Mouse (Mus musculus) liver, embryonic 16.5 days (tissue): ENCODE data around the gene Ostm1. TPM values are rescaled to one million over a fixed set of nuclear protein-coding genes. Genes with fewer than 3 reads are reported as not detected.

ENCODE experiments used
- ATAC-seq: fragments of 200-750 bp; cut with Nextera tagmentation; 2 replicates; pipeline ENCODE4 v1.8.0; 2017; ENCODE audit warnings: low read depth, mild to moderate bottlenecking, moderate number of reproducible peaks, moderate library complexity
- H3K27ac ChIP-seq: fragments of 300-500 bp; sonication (generic); 2 replicates; pipeline ENCODE4 v1.5.1; 2014; ENCODE audit warnings: mild to moderate bottlenecking, low read length
- H3K27me3 ChIP-seq: fragments of 300-500 bp; sonication (generic); 2 replicates; pipeline ENCODE4 v1.6.1; 2014; ENCODE audit warnings: low read depth, low read length, mixed read lengths; ENCODE audit not compliant: control insufficient read depth, insufficient read depth
- H3K36me3 ChIP-seq: fragments of 300-500 bp; sonication (generic); 2 replicates; pipeline ENCODE4 v1.6.1; 2014; ENCODE audit warnings: mild to moderate bottlenecking; ENCODE audit not compliant: control insufficient read depth, insufficient read depth
- H3K4me1 ChIP-seq: fragments of 300-500 bp; sonication (generic); 2 replicates; pipeline ENCODE4 v1.6.1; 2014; ENCODE audit warnings: low read depth, low read length, mixed read lengths; ENCODE audit not compliant: control insufficient read depth
- H3K4me2 ChIP-seq: fragments of 300-500 bp; sonication (generic); 2 replicates; pipeline ENCODE4 v1.6.1; 2014; ENCODE audit warnings: low read depth, low read length, mixed read lengths
- H3K4me3 ChIP-seq: fragments of 300-500 bp; sonication (generic); 2 replicates; pipeline ENCODE4 v1.5.1; 2014; ENCODE audit warnings: low read depth, mild to moderate bottlenecking, low read length
- H3K9ac ChIP-seq: fragments of 300-500 bp; sonication (generic); 2 replicates; pipeline ENCODE4 v1.6.1; 2014; ENCODE audit warnings: low read depth, low read length
- H3K9me3 ChIP-seq: fragments of 300-500 bp; sonication (generic); replicated peaks from 2 replicates; pipeline ENCODE4 v1.6.1; 2016; ENCODE audit warnings: low read length; ENCODE audit not compliant: control insufficient read depth
- WGBS: fragments of 180-500 bp; shearing (Covaris S2); extraction: QIAGEN DNeasy Blood & Tissue Kit; methylation state at CpG from one replicate; pipeline ENCODE4 v1.1.7; 2014; ENCODE audit not compliant: insufficient replicate concordance; 5-methylcytosine and 5-hydroxymethylcytosine counted together
- polyA plus RNA-seq: library from polyadenylated mRNA; unstranded; fragments of >200 nt; fragmentation: Nextera tagmentation; extraction: Ambion mirVana; gene quantifications from 2 replicates; pipeline ENCODE4 v1.2.1, GENCODE M21; 2015

Ostm1 gene
- polyA plus RNA-seq, 1 experiment from 2014 or later, result 10.5 TPM

DNA sequence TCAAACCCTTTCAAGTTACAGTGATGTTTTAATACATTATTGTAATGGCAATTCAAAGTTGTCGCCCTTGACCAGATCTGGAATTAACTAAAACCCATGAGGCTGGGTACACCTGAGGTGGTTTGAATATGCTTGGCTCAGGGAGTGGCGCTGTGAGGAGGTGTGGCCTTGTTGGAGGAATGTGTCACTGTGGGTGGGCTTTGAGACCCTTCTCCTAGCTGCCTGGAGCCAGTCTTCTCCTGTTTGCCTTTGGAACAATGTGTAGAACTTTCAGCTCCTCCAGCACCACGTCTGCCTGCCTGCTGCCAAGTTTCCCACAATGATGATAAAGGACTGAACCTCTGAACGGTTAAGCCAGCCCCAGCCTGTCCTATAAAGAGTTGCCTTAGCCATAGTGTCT lies 62.7 kb downstream of the Ostm1 start:
- H3K4me1 ChIP-seq, result no peaks in the 10 kb centered on the region
- H3K36me3 ChIP-seq, result no peaks in the 10 kb centered on the region
- no peak overlapping the region for H3K4me3 ChIP-seq
- WGBS, result 58% methylated on average over 4 of the region's 4 CpGs
- no peak overlapping the region for H3K4me2 ChIP-seq
- no peak for ATAC-seq
- H3K27me3 ChIP-seq, result no peaks in the 10 kb centered on the region; the same call in 1 of the 2 replicates
- no peak overlapping the region for H3K9ac ChIP-seq
- no peaks in the 10 kb centered on the region for H3K9me3 ChIP-seq
- H3K27ac ChIP-seq, result no peak overlapping the region

DNA sequence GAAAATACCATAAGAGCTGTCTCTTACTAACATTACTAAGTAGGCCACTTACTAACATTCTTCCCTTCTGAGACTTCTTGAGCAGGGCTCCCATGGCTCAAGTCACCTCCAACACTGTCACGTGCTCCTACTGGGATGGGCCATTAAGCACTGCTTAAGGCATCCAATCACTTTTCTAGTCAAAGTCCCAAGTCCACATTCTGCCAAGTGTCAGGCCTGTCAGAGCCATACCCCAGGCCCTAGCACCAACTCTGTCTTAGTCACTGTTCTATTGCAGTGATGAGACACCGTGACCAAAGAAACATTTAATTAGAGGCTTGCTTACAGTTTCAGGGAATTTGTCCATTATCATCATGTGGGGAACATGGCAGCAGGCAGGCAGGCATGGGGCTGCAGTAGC lies 78.3 kb downstream of the Ostm1 start:
- WGBS, result 61% methylated on average over 2 of the region's 2 CpGs
- H3K4me3 ChIP-seq, result no peak overlapping the region

GRCm38 (mm10) chr10:42669970-42670369 lies 86.3 kb downstream of the Ostm1 start:
- Histone ChIP-seq H3K9me3 (no peaks in the 10 kb centered on the region), H3K9ac (no peak overlapping the region), H3K36me3 (no peaks in the 10 kb centered on the region), H3K4me1 (no peaks in the 10 kb centered on the region), H3K4me2 (no peak overlapping the region), H3K27ac (no peak overlapping the region), H3K27me3 (no peaks in the 10 kb centered on the region), H3K4me3 (no peak overlapping the region)
- 56% methylated on average over 4 of the region's 4 CpGs for WGBS
- ATAC-seq, result no peak

More for the DNA sequence above, 78.3 kb downstream of the Ostm1 start:
- Histone ChIP-seq H3K4me1 (no peaks in the 10 kb centered on the region), H3K27ac (no peak overlapping the region), H3K4me2 (no peak overlapping the region), H3K27me3 (no peaks in the 10 kb centered on the region), H3K9ac (no peak overlapping the region), H3K36me3 (no peaks in the 10 kb centered on the region), H3K9me3 (no peaks in the 10 kb centered on the region)
- no peak for ATAC-seq

DNA sequence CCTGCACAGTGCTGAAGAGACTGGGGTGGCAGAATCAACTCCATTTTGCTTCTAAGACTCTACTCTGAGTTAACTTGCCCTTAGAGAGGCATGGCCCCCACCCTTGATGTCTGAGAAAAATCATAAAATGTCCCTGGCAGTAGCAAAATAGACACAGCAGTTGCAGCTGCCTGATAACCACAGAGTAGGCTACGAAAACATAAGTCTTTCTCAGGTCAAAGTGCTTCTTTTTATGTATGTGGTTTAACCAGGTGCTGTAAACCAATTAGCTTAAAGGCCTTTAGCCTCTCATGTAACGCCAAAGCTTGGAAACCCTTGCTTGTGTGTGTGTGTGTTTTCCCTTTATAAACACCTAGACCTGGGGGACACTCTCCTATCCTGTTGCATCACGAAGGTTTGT lies 89.2 kb downstream of the Ostm1 start:
- no peak for ATAC-seq
- H3K27ac ChIP-seq, result no peak overlapping the region
- no peaks in the 10 kb centered on the region for H3K9me3 ChIP-seq
- 50% methylated on average over 3 of the region's 3 CpGs for WGBS
- H3K9ac ChIP-seq, result no peak overlapping the region
- H3K4me2 ChIP-seq, result no peak overlapping the region
- H3K4me3 ChIP-seq, result no peak overlapping the region
- no peaks in the 10 kb centered on the region for H3K4me1 ChIP-seq
- no peaks in the 10 kb centered on the region for H3K27me3 ChIP-seq
- H3K36me3 ChIP-seq, result no peaks in the 10 kb centered on the region

DNA sequence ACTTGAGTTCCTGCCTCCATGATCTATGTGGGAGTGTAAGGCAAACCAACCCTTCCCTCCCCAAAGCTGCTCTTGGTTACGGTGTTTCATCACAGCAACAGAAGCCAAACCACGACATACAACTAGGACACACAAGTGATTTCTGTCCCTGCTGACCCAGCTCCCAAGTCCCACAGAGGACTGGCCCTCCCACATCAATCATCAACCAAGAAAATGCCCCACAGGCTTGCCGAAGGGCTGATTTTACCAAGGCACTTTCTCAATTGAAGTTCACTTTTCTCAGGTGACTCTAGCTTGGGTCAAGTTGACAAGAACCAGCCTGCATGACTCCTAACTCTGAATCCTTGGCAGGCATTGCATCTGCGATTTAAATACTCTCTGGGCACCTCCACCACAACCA lies 91.9 kb downstream of the Ostm1 start:
- ATAC-seq, result no peak

DNA sequence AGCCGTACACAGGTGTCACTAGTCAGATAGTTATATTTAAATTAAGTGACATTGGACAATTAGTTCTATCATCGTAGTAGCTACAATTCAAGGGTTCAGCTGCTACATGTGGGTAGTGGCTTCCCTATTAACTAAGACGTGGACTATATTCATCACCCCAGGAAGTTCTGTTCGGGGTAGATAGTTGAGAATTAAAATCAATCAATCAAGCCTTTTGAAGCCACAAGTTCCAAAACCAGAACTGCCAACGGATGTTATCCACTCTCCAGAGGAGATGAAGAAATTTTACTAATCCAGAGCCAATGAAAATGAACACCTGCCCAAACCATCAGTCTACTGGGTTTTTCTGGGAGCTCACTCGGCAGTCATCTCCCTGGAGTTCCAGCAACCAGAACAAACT lies 94.7 kb downstream of the Ostm1 start:
- Histone ChIP-seq H3K36me3 (no peaks in the 10 kb centered on the region), H3K27ac (no peak overlapping the region), H3K27me3 (no peaks in the 10 kb centered on the region), H3K4me2 (peak overlapping the region; percentile 89), H3K9me3 (no peaks in the 10 kb centered on the region), H3K9ac (peak overlapping the region; percentile 41; the same call in 1 of the 2 replicates), H3K4me1 (peaks cover 15% of the 10 kb centered on the region), H3K4me3 (peak overlapping the region; percentile 94)
- no peak for ATAC-seq
- WGBS, result 24% methylated on average over 6 of the region's 6 CpGs

More for the DNA sequence above, 91.9 kb downstream of the Ostm1 start:
- Histone ChIP-seq H3K27me3 (no peaks in the 10 kb centered on the region), H3K4me1 (peaks cover 13% of the 10 kb centered on the region), H3K9me3 (no peaks in the 10 kb centered on the region), H3K36me3 (no peaks in the 10 kb centered on the region), H3K4me2 (no peak overlapping the region), H3K4me3 (no peak overlapping the region), H3K27ac (no peak overlapping the region), H3K9ac (no peak overlapping the region)
- WGBS, result 60% methylated on average over 4 of the region's 4 CpGs

GRCm38 (mm10) chr10:42678755-42679364 lies 95.2 kb downstream of the Ostm1 start:
- Histone ChIP-seq H3K9me3 (no peaks in the 10 kb centered on the region), H3K4me1 (peaks cover 15% of the 10 kb centered on the region), H3K4me3 (peak overlapping the region; percentile 94), H3K4me2 (peak overlapping the region; percentile 89), H3K9ac (peak overlapping the region; percentile 92), H3K27me3 (no peaks in the 10 kb centered on the region), H3K36me3 (no peaks in the 10 kb centered on the region; the same call in 1 of the 2 replicates), H3K27ac (peak overlapping the region; percentile 89)
- peak; percentile 97 for ATAC-seq
- under 1% methylated on average over 56 of the region's 56 CpGs for WGBS

- Histone ChIP-seq H3K4me1 (peaks cover 15% of the 10 kb centered on the region), H3K27me3 (no peaks in the 10 kb centered on the region), H3K9me3 (no peaks in the 10 kb centered on the region), H3K36me3 (peaks cover 4% of the 10 kb centered on the region; the same call in 1 of the 2 replicates), H3K27ac (peak overlapping the region; percentile 18; the same call in 1 of the 2 replicates), H3K4me2 (peak overlapping the region; percentile 89), H3K4me3 (peak overlapping the region; percentile 94), H3K9ac (peak overlapping the region; percentile 92)
- no peak for ATAC-seq
- 2% methylated on average over 10 of the region's 10 CpGs for WGBS
Observed at GRCm38 (mm10) chr10:42679586-42679985, 96.0 kb downstream of the Ostm1 start.

DNA sequence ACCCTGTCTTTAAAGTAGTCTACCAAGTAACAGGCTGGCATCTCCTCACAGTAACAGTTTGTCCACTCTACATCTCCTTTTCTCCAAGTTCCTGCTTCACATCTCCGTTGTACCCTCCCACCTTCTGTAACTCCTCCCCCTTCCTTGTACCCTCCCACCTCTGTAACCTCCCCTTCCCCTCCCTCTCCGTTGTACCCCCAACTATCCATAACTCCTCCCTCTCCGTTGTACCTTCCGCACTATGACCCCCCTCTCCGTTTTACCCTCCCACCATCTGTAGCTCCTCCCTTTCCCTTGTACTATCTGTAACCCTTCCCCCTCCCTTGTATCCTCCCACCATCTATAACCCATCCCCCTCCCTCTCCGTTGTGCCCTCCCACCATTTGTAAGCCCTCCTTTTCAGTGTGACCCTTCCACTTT lies 97.0 kb downstream of the Ostm1 start:
- peak overlapping the region; percentile 94 for H3K4me3 ChIP-seq
- H3K4me1 ChIP-seq, result peaks cover 15% of the 10 kb centered on the region
- peak overlapping the region; percentile 89 for H3K4me2 ChIP-seq
- H3K27ac ChIP-seq, result no peak overlapping the region
- ATAC-seq, result peak; percentile 14; the same call in 1 of the 2 replicates
- H3K36me3 ChIP-seq, result peaks cover 4% of the 10 kb centered on the region; the same call in 1 of the 2 replicates
- no peak overlapping the region; the same call in 1 of the 2 replicates for H3K9ac ChIP-seq
- H3K9me3 ChIP-seq, result no peaks in the 10 kb centered on the region
- 4% methylated on average over 6 of the region's 6 CpGs for WGBS
- no peaks in the 10 kb centered on the region for H3K27me3 ChIP-seq
